Comparison of ENCODE assay signal across 8 mouse cellular contexts in genomic region chr16:21247871-21248712, GRCm38 (mm10). TPM values are rescaled to one million over a fixed set of nuclear protein-coding genes. Genes with fewer than 3 reads are reported as not detected.
DNase-seq lines count a peak whose midpoint lies in the region; ATAC-seq and TF ChIP-seq lines count a peak whose summit lies in the region.

No protein-coding gene starts in this region.

- intact Hi-C loops in left cerebral cortex, adult 2 months (cut with DNase I) = loop anchor here (1.0 to 5.0 kb wide), 2 partner anchors 40 to 84 kb away; no protein-coding TSS in a partner anchor

- H3K9ac ChIP-seq in hindbrain, embryonic 14.5 days = 0 out of 2 replicates have a peak overlapping the region, but pooled peaks have one; percentile 12

- no peak for TF ChIP-seq CTCF in left cerebral cortex, adult 2 months (IDR thresholded peaks at IDR 0.05)

- H3K27ac ChIP-seq in hindbrain, embryonic 14.5 days = no peak overlapping the region
- no peak overlapping the region for H3K27ac ChIP-seq in left cerebral cortex, adult 2 months

- H3K27me3 ChIP-seq in hindbrain, embryonic 14.5 days (ENCODE audit: control insufficient read depth, insufficient read depth, low read length) = peaks cover 43% of the 10 kb centered on the region

- peak overlapping the region; percentile 21 for H3K4me3 ChIP-seq in hindbrain, embryonic 14.5 days (replicated peaks; ENCODE audit: low read length)
- peak overlapping the region; percentile 37 for H3K4me3 ChIP-seq in left cerebral cortex, adult 2 months

- H3K4me1 ChIP-seq in hindbrain, embryonic 14.5 days (replicated peaks; ENCODE audit: control insufficient read depth, insufficient read depth, low read length) = peaks cover 31% of the 10 kb centered on the region

- peak; percentile 37 for ATAC-seq in hindbrain, embryonic 14.5 days (ENCODE audit: low FRiP score)
- no peak for ATAC-seq in granulocyte monocyte progenitor cell, adult 5-6 weeks (replicated peaks; ENCODE audit: poor library complexity, severe bottlenecking)

- DNase-seq in ZHBTc4 (ENCODE audit: low read depth, low spot score) = peak; percentile 69
- DNase-seq in cerebellum, adult 8-10 months = peak; percentile 25
- peak; percentile 53 to 73 for DNase-seq in gastrocnemius, adult 8-10 months (ENCODE audit: low spot score in 2 of 2)
- peak; percentile 52 for DNase-seq in hindbrain, embryonic 14.5 days (ENCODE audit: low spot score)
- DNase-seq in left cerebral cortex, adult 2 months (ENCODE audit: extremely low spot score in 1 of 2, low spot score in 2 of 2) = peak; percentile 29 to 53
- DNase-seq in lung, postnatal 25 days (ENCODE audit: low spot score) = peak; percentile 51
- peak; percentile 36 for DNase-seq in right cerebral cortex, postnatal 14 days

- H3K9me3 ChIP-seq in hindbrain, embryonic 14.5 days (ENCODE audit: control insufficient read depth, low read length) = no peaks in the 10 kb centered on the region

- H3K4me2 ChIP-seq in hindbrain, embryonic 14.5 days (replicated peaks) = peak overlapping the region; percentile 56

- 3% methylated on average over 38 of the region's 38 CpGs for WGBS in hindbrain, embryonic 14.5 days

- H3K36me3 ChIP-seq in hindbrain, embryonic 14.5 days (replicated peaks; ENCODE audit: control insufficient read depth, insufficient read depth) = no peaks in the 10 kb centered on the region

RNA-seq across cellular contexts. Expression of gene Ephb3, which starts 43.5 kb away (rescaled TPM):
- total RNA-seq in gastrocnemius, adult 8-10 months (2022) = under 1 TPM; 0.39 to 0.79 (median 0.71) TPM
- 11.8 and 11.9 TPM in 2 replicates for polyA plus RNA-seq in hindbrain, embryonic 14.5 days (2014; fragmentation: Nextera tagmentation; extraction: Ambion mirVana)
- total RNA-seq in left cerebral cortex, adult 2 months (2021) = 10 to 100 TPM; 26.8 to 27.3 TPM
- total RNA-seq in granulocyte monocyte progenitor cell, adult 5-6 weeks (2014; fragmentation: Nextera tagmentation) = not detected in 2 replicates
- total RNA-seq in granulocyte monocyte progenitor cell, adult 5-6 weeks (2017) = not detected in 2 replicates

Comparison
In these comparisons a context has a peak if more than half of its experiments do, and no peak if none do; other contexts are left out.
1. RNA of gene Ephb3, which starts 43.5 kb away (total RNA-seq): 26.8 to 27.3 TPM in left cerebral cortex, adult 2 months; 0.39 to 0.79 TPM in gastrocnemius, adult 8-10 months and not detected in granulocyte monocyte progenitor cell, adult 5-6 weeks; every median in the first group is over 10 times any median in the second.
2. Peak in every context shown above with its lines, with median percentiles within 50 percentile points of each other: DNase-seq.